Mouse (Mus musculus): ENCODE data around the gene Gdf9. TPM values are rescaled to one million over a fixed set of nuclear protein-coding genes. Genes with fewer than 3 reads are reported as not detected.
"Not testable (repeated sequence)": the region's sequence is repeated elsewhere in the genome, so short reads cannot be mapped to it uniquely, and the experiment has no call there.

Gene Gdf9
- total RNA-seq (2022) = 1 to 10 TPM in 1 of 4 experiments, under 1 TPM in 3; 0.42 to 1.8 (median 0.86) TPM

GRCm38 (mm10) chr11:53430670-53431346, at the start of gene Gdf9, which contains the start of gene Uqcrq:
TSS of gene Gdf9 (plus strand) at chr11:53431023.
TSS of gene Uqcrq (minus strand) at chr11:53430831.
- DNase-seq (ENCODE audit: low spot score in 2 of 2) = peak; percentile 99 to 100

- no peak for DNase-seq (ENCODE audit: low spot score in 2 of 2)
Measured at GRCm38 (mm10) chr11:53383758-53384428, 46.9 kb upstream of the Gdf9 start.

- DNase-seq (ENCODE audit: low spot score in 2 of 2) = no peak
Measured at GRCm38 (mm10) chr11:53393856-53394255, 37.0 kb upstream of the Gdf9 start.

- no peak for DNase-seq (ENCODE audit: low spot score in 2 of 2)
Measured at GRCm38 (mm10) chr11:53403638-53404037, 27.2 kb upstream of the Gdf9 start.

GRCm38 (mm10) chr11:53411738-53412137, 19.1 kb upstream of the Gdf9 start:
- DNase-seq (ENCODE audit: low spot score in 2 of 2) = no peak

- DNase-seq (ENCODE audit: low spot score in 2 of 2) = no peak
Measured at GRCm38 (mm10) chr11:53413871-53414270, 17.0 kb upstream of the Gdf9 start.

- DNase-seq (ENCODE audit: low spot score in 2 of 2) = no peak
Measured at GRCm38 (mm10) chr11:53418048-53418447, 12.8 kb upstream of the Gdf9 start.

- DNase-seq (ENCODE audit: low spot score in 2 of 2) = no peak
Measured at GRCm38 (mm10) chr11:53423036-53423435, 7.8 kb upstream of the Gdf9 start, which contains the start of gene Leap2. TSS of gene Leap2 (minus strand) at chr11:53423170.

- DNase-seq (ENCODE audit: low spot score in 2 of 2) = no peak
Measured at GRCm38 (mm10) chr11:53424826-53425225, 6.0 kb upstream of the Gdf9 start.

GRCm38 (mm10) chr11:53425251-53425650, 5.6 kb upstream of the Gdf9 start:
- DNase-seq (ENCODE audit: low spot score in 2 of 2) = no peak

GRCm38 (mm10) chr11:53425711-53426255, 5.0 kb upstream of the Gdf9 start:
- no peak for DNase-seq (ENCODE audit: low spot score in 2 of 2)

GRCm38 (mm10) chr11:53426914-53427313, 3.9 kb upstream of the Gdf9 start:
- DNase-seq (ENCODE audit: low spot score in 2 of 2) = not testable (repeated sequence)

GRCm38 (mm10) chr11:53427993-53428715, 2.7 kb upstream of the Gdf9 start:
- DNase-seq (ENCODE audit: low spot score in 2 of 2) = no peak

GRCm38 (mm10) chr11:53428716-53429057, 2.1 kb upstream of the Gdf9 start:
- no peak for DNase-seq (ENCODE audit: low spot score in 2 of 2)

- DNase-seq (ENCODE audit: low spot score in 2 of 2) = no peak
Measured at GRCm38 (mm10) chr11:53429182-53429581, 1.6 kb upstream of the Gdf9 start.

GRCm38 (mm10) chr11:53430300-53430669, 538 bp upstream of the Gdf9 start:
- no peak for DNase-seq (ENCODE audit: low spot score in 2 of 2)

GRCm38 (mm10) chr11:53431347-53432056, 679 bp downstream of the Gdf9 start:
- DNase-seq (ENCODE audit: low spot score in 2 of 2) = no peak

GRCm38 (mm10) chr11:53433057-53433456, 2.2 kb downstream of the Gdf9 start:
- DNase-seq (ENCODE audit: low spot score in 2 of 2) = no peak

- DNase-seq (ENCODE audit: low spot score in 2 of 2) = no peak
Measured at GRCm38 (mm10) chr11:53435504-53435903, 4.7 kb downstream of the Gdf9 start.

GRCm38 (mm10) chr11:53436338-53436737, 5.5 kb downstream of the Gdf9 start:
- no peak for DNase-seq (ENCODE audit: low spot score in 2 of 2)

GRCm38 (mm10) chr11:53441921-53442320, 11.1 kb downstream of the Gdf9 start:
- DNase-seq (ENCODE audit: low spot score in 2 of 2) = no peak
